Mouse (Mus musculus) stomach, adult 2 months (tissue): ENCODE measurements around the gene Hnrnpa0. TPM values are rescaled to one million over a fixed set of nuclear protein-coding genes. Genes with fewer than 3 reads are reported as not detected.

Experiments used
- polyA plus RNA-seq: library from polyadenylated mRNA; depleted of rRNA; stranded (reverse); fragments of >200 nt; gene quantifications from 2 replicates; pipeline ENCODE4 v1.2.3, GENCODE M21; 2012; rRNA removed

Hnrnpa0 gene
- polyA plus RNA-seq, result 24.0 and 41.0 TPM in 2 replicates

DNA sequence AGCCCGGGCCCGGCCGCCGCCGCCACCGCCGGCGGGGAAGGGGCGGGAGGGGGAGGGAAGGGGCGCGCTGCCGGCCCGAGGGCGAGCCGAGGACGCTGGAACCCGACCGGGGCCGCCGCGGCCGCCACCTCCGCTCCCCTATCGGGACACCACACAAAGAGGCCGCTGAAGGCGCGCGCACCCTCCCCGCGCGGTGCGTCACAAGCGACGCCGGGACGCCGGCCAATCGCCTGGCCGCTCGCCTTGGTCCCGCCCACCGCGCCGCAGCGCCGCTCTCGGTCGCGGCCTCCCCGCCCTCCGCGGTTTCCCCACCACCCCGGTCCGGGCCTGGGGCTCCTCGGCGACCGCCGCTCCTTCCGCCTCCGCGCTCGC lies at the start of gene Hnrnpa0:
Gene Hnrnpa0 (minus strand): TSS at position 161 of the 372 bp plus-strand sequence.

GRCm38 (mm10) chr13:58157447-58158098 lies 29.2 kb upstream of the Hnrnpa0 start, which contains the start of gene Idnk:
Idnk (plus strand) TSS chr13:58157649.

DNA sequence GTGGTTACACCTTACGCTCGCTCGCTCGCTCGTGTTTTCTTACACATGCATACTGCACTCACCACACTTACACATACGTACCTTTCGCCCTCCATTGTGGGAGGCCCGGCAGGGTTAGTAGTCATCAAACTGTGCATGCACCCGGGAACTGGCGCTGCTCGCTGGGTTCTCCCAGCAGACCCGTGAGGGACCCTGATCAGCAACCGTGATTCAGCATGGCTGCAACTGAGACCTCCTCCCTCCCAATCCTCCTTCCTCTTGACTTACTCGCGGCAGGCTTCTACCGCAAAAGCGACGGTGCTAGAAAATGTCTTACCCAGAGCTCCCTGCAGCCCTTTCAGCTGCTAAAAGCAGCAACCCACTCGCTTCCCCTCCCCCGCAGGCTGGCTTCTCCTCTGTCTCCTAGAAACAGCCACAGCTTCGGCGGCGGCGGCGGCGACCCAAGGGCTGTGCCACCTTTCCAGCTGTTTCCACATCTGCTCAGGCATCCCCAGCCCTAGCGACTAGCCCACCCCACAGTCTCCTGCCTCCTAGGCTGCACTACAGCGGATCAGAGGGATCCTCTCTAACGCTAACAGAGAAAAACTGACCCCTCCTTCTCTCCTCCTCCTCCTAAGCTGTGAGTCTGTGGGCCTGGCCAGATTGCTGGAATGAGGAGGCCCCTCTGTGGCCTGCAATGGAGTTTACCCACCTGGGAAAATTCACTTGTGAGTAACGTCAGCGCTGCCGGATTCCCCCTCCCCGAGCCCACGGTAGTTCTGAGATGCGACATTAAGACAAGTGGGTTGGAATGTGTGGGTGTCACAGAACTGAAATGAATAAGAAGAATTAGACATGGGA lies 15.1 kb downstream of the Hnrnpa0 start, which contains the start of gene Klhl3:
Gene Klhl3 (minus strand): TSS at position 532 of the 840 bp plus-strand sequence.

Other genes starting within 250 kb of the Hnrnpa0 start
- 0.11 and 0.30 TPM in 2 replicates for gene Spock1, start 220.2 kb downstream of the Hnrnpa0 start, polyA plus RNA-seq
- gene Klhl3, start 15.0 kb downstream of the Hnrnpa0 start, polyA plus RNA-seq, result 0.18 and 0.26 TPM in 2 replicates
- gene Idnk, start 29.1 kb upstream of the Hnrnpa0 start, polyA plus RNA-seq, result 4.0 and 5.5 TPM in 2 replicates
- 65.7 and 70.9 TPM in 2 replicates for gene Ubqln1, start 87.1 kb upstream of the Hnrnpa0 start, polyA plus RNA-seq
- 2.0 and 2.1 TPM in 2 replicates for gene Gkap1, start 147.1 kb upstream of the Hnrnpa0 start, polyA plus RNA-seq
- 0.01 TPM in 1 of 2 replicates, not detected in the other for gene Kif27, start 230.6 kb upstream of the Hnrnpa0 start, polyA plus RNA-seq